7 mouse cellular contexts compared by ENCODE assay signal in genomic region chr5:64155861-64156550, GRCm38 (mm10). TPM values are rescaled to one million over a fixed set of nuclear protein-coding genes. Genes with fewer than 3 reads are reported as not detected.
DNase-seq lines count a peak whose midpoint lies in the region; ATAC-seq lines count a peak whose summit lies in the region.

Gene Tbc1d1 (plus strand): TSS chr5:64156305.

- peaks cover 18% of the 10 kb centered on the region for H3K4me1 ChIP-seq in intestine, embryonic 14.5 days (replicated peaks; ENCODE audit: control insufficient read depth, insufficient read depth, low read length)
- H3K4me1 ChIP-seq in stomach, embryonic 15.5 days = peaks cover 6% of the 10 kb centered on the region; the same call in 1 of the 2 replicates

- no peaks in the 10 kb centered on the region for H3K36me3 ChIP-seq in intestine, embryonic 14.5 days (ENCODE audit: control insufficient read depth, insufficient read depth, low read length)
- no peaks in the 10 kb centered on the region for H3K36me3 ChIP-seq in stomach, embryonic 15.5 days

- H3K9ac ChIP-seq in intestine, embryonic 14.5 days (ENCODE audit: low read length) = peak within 1 kb of the TSS; percentile 16; the same call in 1 of the 2 replicates
- no peak within 1 kb of the TSS for H3K9ac ChIP-seq in stomach, embryonic 15.5 days

- H3K27ac ChIP-seq in intestine, embryonic 14.5 days (ENCODE audit: low read depth) = peak within 1 kb of the TSS; percentile 93
- H3K27ac ChIP-seq in stomach, embryonic 15.5 days = peak within 1 kb of the TSS; percentile 71

- peak within 1 kb of the TSS; percentile 50 for H3K4me2 ChIP-seq in intestine, embryonic 14.5 days (ENCODE audit: low read length)
- peak within 1 kb of the TSS; percentile 37 for H3K4me2 ChIP-seq in stomach, embryonic 15.5 days

- ATAC-seq in intestine, embryonic 14.5 days (replicated peaks; ENCODE audit: low FRiP score, low TSS enrichment, low read depth) = peak; percentile 73
- ATAC-seq in stomach, embryonic 15.5 days (ENCODE audit: insufficient read depth, low FRiP score, low read depth) = peak; percentile 68

- WGBS in intestine, embryonic 14.5 days = 10% methylated on average over 11 of the region's 11 CpGs
- 13% methylated on average over 11 of the region's 11 CpGs for WGBS in stomach, embryonic 15.5 days

- no peaks in the 10 kb centered on the region for H3K9me3 ChIP-seq in intestine, embryonic 14.5 days (ENCODE audit: control insufficient read depth, low read length)
- H3K9me3 ChIP-seq in stomach, embryonic 15.5 days = no peaks in the 10 kb centered on the region

- peak; percentile 30 for DNase-seq in T-cell, adult 2 months (ENCODE audit: low spot score)
- peak; percentile 68 for DNase-seq in c-Kit-positive CD71-positive TER-119-negative erythroid progenitor cells, embryonic 14.5 days (ENCODE audit: low read depth)
- peak in 1 of 2 experiments; percentile 31 for DNase-seq in gastrocnemius, postnatal 4 days (ENCODE audit: low spot score in 2 of 2)
- peak; percentile 83 for DNase-seq in intestine, embryonic 14.5 days (ENCODE audit: low spot score)
- no peak for DNase-seq in left cerebral cortex, postnatal 4 days
- peak; percentile 61 for DNase-seq in mesoderm, embryonic 11.5 days (ENCODE audit: low read depth, low spot score)

- 0 out of 2 replicates have a peak, but pooled peaks cover 3% of the 10 kb centered on the region for H3K27me3 ChIP-seq in intestine, embryonic 14.5 days (replicated peaks; ENCODE audit: control insufficient read depth, insufficient read depth, low read length)
- 0 out of 2 replicates have a peak, but pooled peaks cover 4% of the 10 kb centered on the region for H3K27me3 ChIP-seq in stomach, embryonic 15.5 days (replicated peaks)

- peak within 1 kb of the TSS; percentile 16; the same call in 1 of the 2 replicates for H3K4me3 ChIP-seq in intestine, embryonic 14.5 days (ENCODE audit: low read depth, low read length)
- H3K4me3 ChIP-seq in stomach, embryonic 15.5 days (replicated peaks) = no peak within 1 kb of the TSS

- intact Hi-C loops in left cerebral cortex, postnatal 4 days (cut with DNase I) = no loop called here

RNA-seq across cellular contexts. Expression of gene Tbc1d1, which starts in this region (rescaled TPM):
- total RNA-seq in gastrocnemius, postnatal 4 days (2021) = 10 to 100 TPM; 22.9 to 28.7 TPM
- polyA plus RNA-seq in intestine, embryonic 14.5 days (2014; fragmentation: Nextera tagmentation; extraction: Ambion mirVana) = 41.3 and 44.9 TPM in 2 replicates
- 10 to 100 TPM; 12.9 to 14.3 TPM for total RNA-seq in left cerebral cortex, postnatal 4 days (2021)
- polyA plus RNA-seq in stomach, embryonic 15.5 days (2015; fragmentation: Nextera tagmentation; extraction: Ambion mirVana) = 28.9 and 33.3 TPM in 2 replicates
